Mouse (Mus musculus) left cerebral cortex, adult 2 months (tissue): ENCODE data around the gene Rars. TPM values are rescaled to one million over a fixed set of nuclear protein-coding genes. Genes with fewer than 3 reads are reported as not detected.
A peak's percentile ranks its signal among the peaks of the same experiment; 100 is the strongest.
"Not testable (repeated sequence)": the region's sequence is repeated elsewhere in the genome, so short reads cannot be mapped to it uniquely, and the experiment has no call there.

Source experiments
- DNase-seq, 2 experiments: peaks; one replicate each; pipeline ENCODE4 v3.0.0; 2021 to 2022; ENCODE audit warnings: low spot score in 2 of 2, mixed read lengths in 1 of 2; ENCODE audit errors: extremely low spot score in 1 of 2
- H3K27ac ChIP-seq: fragments of 200-600 bp; 2 replicates; pipeline ENCODE4 v1.8.1; 2022
- H3K4me3 ChIP-seq: fragments of 200-600 bp; 2 replicates; pipeline ENCODE4 v1.8.1; 2022
- CTCF ChIP-seq: fragments of 200-600 bp; IDR thresholded peaks from 2 replicates; pipeline ENCODE4 v1.8.1; 2022; ENCODE audit warnings: antibody characterized with exemption, mild to moderate bottlenecking, moderate library complexity
- intact Hi-C: fragments of 180-260 bp; cut with DNase I; formaldehyde crosslinking; loops from one replicate; pipeline ENCODE4 v1.15.1; 2025
- total RNA-seq, 2 experiments: library from RNA; stranded (reverse); gene quantifications; 2 replicates each; pipeline ENCODE4 v1.2.3; 2021

The Rars gene
- total RNA-seq, 2 experiments from 2014 or later, result 46.8 to 48.4 TPM

- no peak for DNase-seq
- intact Hi-C loops, result no loop called here
- peak; percentile 9 for TF ChIP-seq CTCF
- peak overlapping the region; percentile 33; the same call in 1 of the 2 replicates for H3K27ac ChIP-seq
- no peak overlapping the region for H3K4me3 ChIP-seq
These were observed 3.1 kb upstream of the Rars start for GRCm38 (mm10) chr11:35837156-35838126.

- no peak for DNase-seq
- Histone ChIP-seq H3K4me3 (peak overlapping the region; percentile 88), H3K27ac (no peak overlapping the region)
- intact Hi-C loops, result loop anchor here (5.0 kb wide), 1 partner anchor 66 kb away; the partner anchor contains the start of gene Pank3
- TF ChIP-seq CTCF, result no peak
These were observed 1.0 kb downstream of the Rars start for GRCm38 (mm10) chr11:35833270-35833669.

GRCm38 (mm10) chr11:35832139-35832538 is 2.2 kb downstream of the Rars start:
- no peak for TF ChIP-seq CTCF
- Histone ChIP-seq H3K4me3 (no peak overlapping the region), H3K27ac (no peak overlapping the region)
- intact Hi-C loops, result loop anchor here (5.0 kb wide), 1 partner anchor 65 kb away; the partner anchor contains the start of gene Pank3
- DNase-seq, result no peak

- Histone ChIP-seq H3K27ac (no peak overlapping the region), H3K4me3 (no peak overlapping the region)
- TF ChIP-seq CTCF, result no peak
- intact Hi-C loops, result no loop called here
- no peak for DNase-seq
These were observed 6.6 kb downstream of the Rars start for GRCm38 (mm10) chr11:35827714-35828113.

- Histone ChIP-seq H3K4me3 (no peak overlapping the region), H3K27ac (no peak overlapping the region)
- intact Hi-C loops, result loop anchor here (10.0 kb wide), 1 partner anchor 982 kb away; the partner anchor contains the start of gene Spdl1
- no peak for DNase-seq
- TF ChIP-seq CTCF, result no peak
These were observed 18.0 kb downstream of the Rars start for GRCm38 (mm10) chr11:35816316-35816715.

- Histone ChIP-seq H3K27ac (no peak overlapping the region), H3K4me3 (no peak overlapping the region)
- no peak for DNase-seq
- intact Hi-C loops, result loop anchor here (10.0 kb wide), 1 partner anchor 977 kb away; the partner anchor contains the start of gene Spdl1
- no peak for TF ChIP-seq CTCF
These were observed 22.8 kb downstream of the Rars start for GRCm38 (mm10) chr11:35811458-35811857.

GRCm38 (mm10) chr11:35801332-35801731 is 33.0 kb downstream of the Rars start:
- no peak for DNase-seq
- intact Hi-C loops, result no loop called here
- TF ChIP-seq CTCF, result no peak
- H3K4me3 ChIP-seq, result no peak overlapping the region
- no peak overlapping the region for H3K27ac ChIP-seq

- DNase-seq, result no peak
- intact Hi-C loops, result no loop called here
These were observed 35.4 kb downstream of the Rars start, which contains the start of gene Fbll1 for GRCm38 (mm10) chr11:35798874-35799273. Gene Fbll1, minus strand, starts transcription at chr11:35798884.

GRCm38 (mm10) chr11:35798495-35798820 is 35.8 kb downstream of the Rars start:
- TF ChIP-seq CTCF, result no peak
- intact Hi-C loops, result no loop called here
- Histone ChIP-seq H3K27ac (peak overlapping the region; percentile 94), H3K4me3 (peak overlapping the region; percentile 60)
- peak; percentile 79 to 81 for DNase-seq

More at GRCm38 (mm10) chr11:35798874-35799273, 35.4 kb downstream of the Rars start, which contains the start of gene Fbll1:
- no peak for TF ChIP-seq CTCF
- Histone ChIP-seq H3K27ac (peak within 1 kb of the TSS; percentile 94), H3K4me3 (peak within 1 kb of the TSS; percentile 60)

- Histone ChIP-seq H3K4me3 (peak overlapping the region; percentile 60), H3K27ac (peak overlapping the region; percentile 94)
- intact Hi-C loops, result no loop called here
- DNase-seq, result peak; percentile 46
- no peak for TF ChIP-seq CTCF
These were observed 36.4 kb downstream of the Rars start for GRCm38 (mm10) chr11:35797751-35798494.

GRCm38 (mm10) chr11:35792800-35793199 is 41.5 kb downstream of the Rars start:
- intact Hi-C loops, H3K4me3 ChIP-seq, DNase-seq, H3K27ac ChIP-seq: not testable (repeated sequence)

GRCm38 (mm10) chr11:35788443-35788842 is 45.9 kb downstream of the Rars start:
- Histone ChIP-seq H3K4me3 (no peak overlapping the region), H3K27ac (no peak overlapping the region)
- TF ChIP-seq CTCF, result no peak
- intact Hi-C loops, result no loop called here
- no peak for DNase-seq
